Mouse (Mus musculus) cortical plate, adult 2 months (tissue): Measurements from ENCODE around the gene Lnx1. TPM values are rescaled to one million over a fixed set of nuclear protein-coding genes. Genes with fewer than 3 reads are reported as not detected.
A peak's percentile ranks its signal among the peaks of the same experiment; 100 is the strongest.

Experiments
- H3K27ac ChIP-seq: fragments of 200-500 bp; 2 replicates; pipeline ENCODE4 v1.5.1; 2012; ENCODE audit warnings: low read length, control low read depth, inconsistent platforms; ENCODE audit not compliant: insufficient read depth
- H3K4me1 ChIP-seq: fragments of 200-500 bp; 2 replicates; pipeline ENCODE4 v1.6.1; 2011; ENCODE audit warnings: low read length; ENCODE audit not compliant: control insufficient read depth, insufficient read depth
- H3K4me3 ChIP-seq: fragments of 200-500 bp; 2 replicates; pipeline ENCODE4 v1.5.1; 2011; ENCODE audit warnings: mild to moderate bottlenecking, low read length, control low read depth; ENCODE audit not compliant: insufficient read depth
- CTCF ChIP-seq: fragments of 200-500 bp; IDR thresholded peaks from 2 replicates; pipeline ENCODE4 v1.5.1; 2011; ENCODE audit warnings: mild to moderate bottlenecking, control low read depth, low read length; ENCODE audit not compliant: insufficient read depth; ENCODE audit errors: extremely low read depth
- POLR2A ChIP-seq: fragments of 200-500 bp; IDR thresholded peaks from 2 replicates; pipeline ENCODE4 v1.6.1; 2011; ENCODE audit warnings: mild to moderate bottlenecking, low read length, control low read depth; ENCODE audit not compliant: insufficient read depth; ENCODE audit errors: extremely low read depth
- polyA plus RNA-seq: library from polyadenylated mRNA; depleted of rRNA; stranded (reverse); fragments of >200 nt; gene quantifications from 2 replicates; pipeline ENCODE4 v1.2.3, GENCODE M21; 2012

Gene Lnx1
- polyA plus RNA-seq, 1 experiment: 38.1 TPM

GRCm38 (mm10) chr5:74642291-74642690 lies 60.4 kb downstream of the Lnx1 start:
- no peak for TF ChIP-seq POLR2A
- no peak for TF ChIP-seq CTCF
- H3K4me1 ChIP-seq: no peaks in the 10 kb centered on the region; the same call in 1 of the 2 replicates
- no peak overlapping the region for H3K4me3 ChIP-seq
- no peak overlapping the region for H3K27ac ChIP-seq

- no peak overlapping the region for H3K27ac ChIP-seq
- H3K4me1 ChIP-seq: no peaks in the 10 kb centered on the region; the same call in 1 of the 2 replicates
- H3K4me3 ChIP-seq: no peak overlapping the region
- peak; percentile 49; the same call in 1 of the 2 replicates for TF ChIP-seq CTCF
- no peak for TF ChIP-seq POLR2A
Measured at GRCm38 (mm10) chr5:74641000-74641399, 61.7 kb downstream of the Lnx1 start.

GRCm38 (mm10) chr5:74640504-74640903 lies 62.2 kb downstream of the Lnx1 start:
- TF ChIP-seq POLR2A: no peak
- TF ChIP-seq CTCF: no peak
- Histone ChIP-seq H3K27ac (no peak overlapping the region), H3K4me3 (no peak overlapping the region)

GRCm38 (mm10) chr5:74639516-74639915 lies 63.2 kb downstream of the Lnx1 start:
- no peak overlapping the region for H3K4me3 ChIP-seq
- H3K27ac ChIP-seq: no peak overlapping the region
- no peak for TF ChIP-seq POLR2A
- no peak for TF ChIP-seq CTCF
- no peaks in the 10 kb centered on the region; the same call in 1 of the 2 replicates for H3K4me1 ChIP-seq

More at GRCm38 (mm10) chr5:74640504-74640903, 62.2 kb downstream of the Lnx1 start:
- no peaks in the 10 kb centered on the region; the same call in 1 of the 2 replicates for H3K4me1 ChIP-seq

- TF ChIP-seq POLR2A (no peak), CTCF (no peak)
- Histone ChIP-seq H3K4me1 (0 out of 2 replicates have a peak, but pooled peaks cover 1% of the 10 kb centered on the region), H3K27ac (no peak overlapping the region), H3K4me3 (no peak overlapping the region)
Measured at GRCm38 (mm10) chr5:74634391-74634790, 68.3 kb downstream of the Lnx1 start.

GRCm38 (mm10) chr5:74633453-74633852 lies 69.3 kb downstream of the Lnx1 start:
- Histone ChIP-seq H3K27ac (no peak overlapping the region), H3K4me1 (0 out of 2 replicates have a peak, but pooled peaks cover 1% of the 10 kb centered on the region), H3K4me3 (no peak overlapping the region)
- TF ChIP-seq POLR2A (no peak), CTCF (no peak)

GRCm38 (mm10) chr5:74632369-74633114 lies 70.2 kb downstream of the Lnx1 start:
- H3K4me3 ChIP-seq: no peak overlapping the region
- no peak overlapping the region for H3K27ac ChIP-seq
- 0 out of 2 replicates have a peak, but pooled peaks cover 1% of the 10 kb centered on the region for H3K4me1 ChIP-seq
- TF ChIP-seq CTCF (no peak), POLR2A (no peak)

- TF ChIP-seq POLR2A: no peak
- TF ChIP-seq CTCF: no peak
- H3K4me1 ChIP-seq: 0 out of 2 replicates have a peak, but pooled peaks cover 1% of the 10 kb centered on the region
Measured at GRCm38 (mm10) chr5:74628001-74628400, 74.7 kb downstream of the Lnx1 start.

GRCm38 (mm10) chr5:74624385-74624784 lies 78.3 kb downstream of the Lnx1 start:
- no peaks in the 10 kb centered on the region for H3K4me1 ChIP-seq
- TF ChIP-seq CTCF (no peak), POLR2A (no peak)

More at GRCm38 (mm10) chr5:74628001-74628400, 74.7 kb downstream of the Lnx1 start:
- H3K27ac ChIP-seq: no peak overlapping the region
- H3K4me3 ChIP-seq: no peak overlapping the region

GRCm38 (mm10) chr5:74623316-74624000 lies 79.3 kb downstream of the Lnx1 start:
- no peak overlapping the region for H3K4me3 ChIP-seq
- H3K4me1 ChIP-seq: no peaks in the 10 kb centered on the region
- TF ChIP-seq CTCF (no peak), POLR2A (no peak)
- no peak overlapping the region for H3K27ac ChIP-seq

More at GRCm38 (mm10) chr5:74624385-74624784, 78.3 kb downstream of the Lnx1 start:
- H3K27ac ChIP-seq: no peak overlapping the region
- H3K4me3 ChIP-seq: no peak overlapping the region
